Mouse (Mus musculus) lung, embryonic 15.5 days (tissue): ENCODE measurements around the gene Gmfb. TPM values are rescaled to one million over a fixed set of nuclear protein-coding genes. Genes with fewer than 3 reads are reported as not detected.

Experiments used
- ATAC-seq: fragments of 200-750 bp; cut with Nextera tagmentation; 2 replicates; pipeline ENCODE4 v1.8.0; 2017; ENCODE audit warnings: moderate number of reproducible peaks, borderline replicate concordance; ENCODE audit not compliant: low FRiP score, low TSS enrichment; ENCODE audit errors: extremely low read depth
- H3K27ac ChIP-seq: fragments of 300-500 bp; sonication (generic); 2 replicates; pipeline ENCODE4 v1.5.1; 2015; ENCODE audit warnings: moderate library complexity, mild to moderate bottlenecking, inconsistent platforms
- H3K27me3 ChIP-seq: fragments of 300-500 bp; sonication (generic); 2 replicates; pipeline ENCODE4 v1.6.1; 2015; ENCODE audit warnings: inconsistent platforms
- H3K36me3 ChIP-seq: fragments of 300-500 bp; sonication (generic); 2 replicates; pipeline ENCODE4 v1.6.1; 2015; ENCODE audit warnings: inconsistent platforms
- H3K4me1 ChIP-seq: fragments of 300-500 bp; sonication (generic); 2 replicates; pipeline ENCODE4 v1.6.1; 2015; ENCODE audit warnings: inconsistent platforms
- H3K4me2 ChIP-seq: fragments of 300-500 bp; sonication (generic); 2 replicates; pipeline ENCODE4 v1.6.1; 2015; ENCODE audit warnings: inconsistent platforms, mild to moderate bottlenecking, moderate library complexity
- H3K4me3 ChIP-seq: fragments of 300-500 bp; sonication (generic); 2 replicates; pipeline ENCODE4 v1.5.1; 2015; ENCODE audit warnings: mild to moderate bottlenecking, inconsistent platforms
- H3K9ac ChIP-seq: fragments of 300-500 bp; sonication (generic); 2 replicates; pipeline ENCODE4 v1.6.1; 2015; ENCODE audit warnings: inconsistent platforms
- H3K9me3 ChIP-seq: fragments of 300-500 bp; sonication (generic); 2 replicates; pipeline ENCODE4 v1.6.1; 2016; ENCODE audit warnings: inconsistent platforms
- WGBS: fragments of 180-500 bp; shearing (Covaris S2); methylation state at CpG from one replicate; pipeline ENCODE4 v1.1.7; 2015; 5-methylcytosine and 5-hydroxymethylcytosine counted together
- polyA plus RNA-seq: library from polyadenylated mRNA; unstranded; fragments of >200 nt; fragmentation: Nextera tagmentation; extraction: Ambion mirVana; gene quantifications from 2 replicates; pipeline ENCODE4 v1.2.1, GENCODE M21; 2015

The Gmfb gene
- polyA plus RNA-seq, 1 experiment from 2014 or later = 69.5 TPM

- Histone ChIP-seq H3K27me3 (no peaks in the 10 kb centered on the region), H3K36me3 (no peaks in the 10 kb centered on the region), H3K9me3 (no peaks in the 10 kb centered on the region), H3K4me3 (no peak overlapping the region), H3K9ac (no peak overlapping the region), H3K27ac (no peak overlapping the region), H3K4me2 (no peak overlapping the region), H3K4me1 (no peaks in the 10 kb centered on the region)
- ATAC-seq = no peak
- WGBS = 73% methylated on average over 5 of the region's 5 CpGs
Observed at GRCm38 (mm10) chr14:46794157-46794556, 27.9 kb downstream of the Gmfb start.

GRCm38 (mm10) chr14:46790723-46791122 is 31.3 kb downstream of the Gmfb start:
- Histone ChIP-seq H3K36me3 (no peaks in the 10 kb centered on the region), H3K4me1 (peaks cover 10% of the 10 kb centered on the region), H3K27me3 (no peaks in the 10 kb centered on the region), H3K9me3 (no peaks in the 10 kb centered on the region), H3K27ac (no peak overlapping the region), H3K9ac (no peak overlapping the region), H3K4me2 (no peak overlapping the region), H3K4me3 (no peak overlapping the region)
- ATAC-seq = no peak
- WGBS = 90% methylated on average over 6 of the region's 6 CpGs

GRCm38 (mm10) chr14:46790303-46790702 is 31.7 kb downstream of the Gmfb start:
- peaks cover 10% of the 10 kb centered on the region for H3K4me1 ChIP-seq
- no peak overlapping the region for H3K4me2 ChIP-seq
- no peak overlapping the region for H3K9ac ChIP-seq
- no peak overlapping the region for H3K27ac ChIP-seq
- H3K27me3 ChIP-seq = no peaks in the 10 kb centered on the region
- 61% methylated on average over 4 of the region's 4 CpGs for WGBS
- H3K9me3 ChIP-seq = no peaks in the 10 kb centered on the region
- ATAC-seq = no peak
- H3K4me3 ChIP-seq = no peak overlapping the region
- no peaks in the 10 kb centered on the region for H3K36me3 ChIP-seq

- peaks cover 10% of the 10 kb centered on the region for H3K4me1 ChIP-seq
- H3K27ac ChIP-seq = peak overlapping the region; percentile 96; the same call in 1 of the 2 replicates
- peaks cover 3% of the 10 kb centered on the region; the same call in 1 of the 2 replicates for H3K36me3 ChIP-seq
- H3K27me3 ChIP-seq = no peaks in the 10 kb centered on the region
- no peaks in the 10 kb centered on the region for H3K9me3 ChIP-seq
- H3K4me3 ChIP-seq = peak overlapping the region; percentile 96
- peak overlapping the region; percentile 56 for H3K4me2 ChIP-seq
- no peak for ATAC-seq
- H3K9ac ChIP-seq = no peak overlapping the region; the same call in 1 of the 2 replicates
- WGBS = 13% methylated on average over 8 of the region's 8 CpGs
Observed at GRCm38 (mm10) chr14:46788505-46788901, 33.5 kb downstream of the Gmfb start.

- Histone ChIP-seq H3K27me3 (no peaks in the 10 kb centered on the region), H3K27ac (peak within 1 kb of the TSS; percentile 96), H3K4me2 (peak within 1 kb of the TSS; percentile 56), H3K9ac (peak within 1 kb of the TSS; percentile 96), H3K4me1 (peaks cover 10% of the 10 kb centered on the region), H3K9me3 (no peaks in the 10 kb centered on the region), H3K4me3 (peak within 1 kb of the TSS; percentile 96), H3K36me3 (peaks cover 8% of the 10 kb centered on the region; the same call in 1 of the 2 replicates)
- WGBS = under 1% methylated on average over 75 of the region's 86 CpGs
- peak; percentile 96 for ATAC-seq
Observed at GRCm38 (mm10) chr14:46787787-46788504, 34.1 kb downstream of the Gmfb start, which contains the start of gene Cnih1. Gene Cnih1 (minus strand): TSS chr14:46788411.

GRCm38 (mm10) chr14:46787454-46787786 is 34.6 kb downstream of the Gmfb start:
- Histone ChIP-seq H3K27me3 (no peaks in the 10 kb centered on the region), H3K4me1 (peaks cover 10% of the 10 kb centered on the region), H3K27ac (peak overlapping the region; percentile 96)

GRCm38 (mm10) chr14:46785247-46785646 is 36.8 kb downstream of the Gmfb start:
- no peak overlapping the region for H3K27ac ChIP-seq
- H3K4me3 ChIP-seq = no peak overlapping the region
- H3K4me1 ChIP-seq = peaks cover 10% of the 10 kb centered on the region
- H3K27me3 ChIP-seq = no peaks in the 10 kb centered on the region
- H3K36me3 ChIP-seq = peaks cover 21% of the 10 kb centered on the region
- no peak for ATAC-seq
- WGBS = 83% methylated on average over 5 of the region's 5 CpGs
- no peak overlapping the region for H3K4me2 ChIP-seq
- H3K9me3 ChIP-seq = no peaks in the 10 kb centered on the region
- no peak overlapping the region for H3K9ac ChIP-seq

More at GRCm38 (mm10) chr14:46787454-46787786, 34.6 kb downstream of the Gmfb start:
- peaks cover 13% of the 10 kb centered on the region; the same call in 1 of the 2 replicates for H3K36me3 ChIP-seq
- peak overlapping the region; percentile 96 for H3K9ac ChIP-seq
- no peaks in the 10 kb centered on the region for H3K9me3 ChIP-seq
- WGBS = under 1% methylated on average over 11 of the region's 11 CpGs
- H3K4me2 ChIP-seq = peak overlapping the region; percentile 56
- no peak for ATAC-seq
- H3K4me3 ChIP-seq = peak overlapping the region; percentile 96

GRCm38 (mm10) chr14:46783327-46783926 is 38.6 kb downstream of the Gmfb start:
- Histone ChIP-seq H3K27ac (no peak overlapping the region), H3K9me3 (no peaks in the 10 kb centered on the region), H3K4me1 (peaks cover 10% of the 10 kb centered on the region), H3K4me3 (no peak overlapping the region), H3K27me3 (no peaks in the 10 kb centered on the region), H3K9ac (no peak overlapping the region), H3K36me3 (peaks cover 38% of the 10 kb centered on the region), H3K4me2 (no peak overlapping the region)
- 85% methylated on average over 10 of the region's 10 CpGs for WGBS
- no peak for ATAC-seq

- H3K4me3 ChIP-seq = no peak overlapping the region
- WGBS = 82% methylated on average over 8 of the region's 8 CpGs
- H3K27me3 ChIP-seq = no peaks in the 10 kb centered on the region
- H3K9ac ChIP-seq = no peak overlapping the region
- H3K9me3 ChIP-seq = no peaks in the 10 kb centered on the region
- no peak for ATAC-seq
- H3K27ac ChIP-seq = no peak overlapping the region
- peaks cover 48% of the 10 kb centered on the region for H3K36me3 ChIP-seq
- H3K4me2 ChIP-seq = no peak overlapping the region
- H3K4me1 ChIP-seq = peaks cover 10% of the 10 kb centered on the region
Observed at GRCm38 (mm10) chr14:46782187-46782828, 39.7 kb downstream of the Gmfb start.

- Histone ChIP-seq H3K27me3 (no peaks in the 10 kb centered on the region), H3K4me1 (peaks cover 2% of the 10 kb centered on the region; the same call in 1 of the 2 replicates), H3K4me2 (no peak overlapping the region), H3K36me3 (peaks cover 60% of the 10 kb centered on the region), H3K27ac (no peak overlapping the region), H3K9ac (no peak overlapping the region), H3K9me3 (no peaks in the 10 kb centered on the region), H3K4me3 (no peak overlapping the region)
- ATAC-seq = no peak
- WGBS = 89% methylated on average over 7 of the region's 7 CpGs
Observed at GRCm38 (mm10) chr14:46781086-46781485, 41.0 kb downstream of the Gmfb start.

- 94% methylated on average over 7 of the region's 7 CpGs for WGBS
- Histone ChIP-seq H3K27ac (no peak overlapping the region), H3K4me3 (no peak overlapping the region), H3K9me3 (no peaks in the 10 kb centered on the region), H3K4me1 (no peaks in the 10 kb centered on the region), H3K27me3 (no peaks in the 10 kb centered on the region), H3K9ac (no peak overlapping the region), H3K36me3 (peaks cover 77% of the 10 kb centered on the region), H3K4me2 (no peak overlapping the region)
- no peak for ATAC-seq
Observed at GRCm38 (mm10) chr14:46779217-46779616, 42.8 kb downstream of the Gmfb start.

- Histone ChIP-seq H3K4me1 (no peaks in the 10 kb centered on the region), H3K4me3 (no peak overlapping the region), H3K36me3 (peaks cover 82% of the 10 kb centered on the region), H3K9ac (no peak overlapping the region), H3K4me2 (no peak overlapping the region), H3K27me3 (no peaks in the 10 kb centered on the region), H3K27ac (no peak overlapping the region), H3K9me3 (no peaks in the 10 kb centered on the region)
- 97% methylated on average over 9 of the region's 9 CpGs for WGBS
- ATAC-seq = no peak
Observed at GRCm38 (mm10) chr14:46778756-46779155, 43.3 kb downstream of the Gmfb start.
